In genomic region chr17:21532101-21532951, GRCm38 (mm10) we compare ENCODE assay signal across 8 mouse cellular contexts. TPM values are rescaled to one million over a fixed set of nuclear protein-coding genes. Genes with fewer than 3 reads are reported as not detected.
DNase-seq lines count a peak whose midpoint lies in the region; ATAC-seq and TF ChIP-seq lines count a peak whose summit lies in the region.

No protein-coding gene starts in this region.

- peaks cover 14% of the 10 kb centered on the region for H3K79me2 ChIP-seq in C2C12 (ENCODE audit: control insufficient read depth, insufficient read depth)

- H3ac ChIP-seq in C2C12 (ENCODE audit: control insufficient read depth, insufficient read length, low read depth): peak overlapping the region; percentile 88

- H3K27me3 ChIP-seq in C2C12 (ENCODE audit: control insufficient read depth, insufficient read depth, insufficient read length): no peaks in the 10 kb centered on the region
- no peaks in the 10 kb centered on the region for H3K27me3 ChIP-seq in forebrain, embryonic 10.5 days (ENCODE audit: poor library complexity, severe bottlenecking)
- no peaks in the 10 kb centered on the region for H3K27me3 ChIP-seq in heart, embryonic 14.5 days (ENCODE audit: control insufficient read depth, insufficient read depth, low read length)
- H3K27me3 ChIP-seq in liver, embryonic 12.5 days (replicated peaks): no peaks in the 10 kb centered on the region
- H3K27me3 ChIP-seq in splenic B cell, adult 2 months (ENCODE audit: control insufficient read depth, insufficient read depth, low read length, poor library complexity, severe bottlenecking): no peaks in the 10 kb centered on the region

- H3K79me3 ChIP-seq in C2C12 (ENCODE audit: low read depth): peaks cover 1% of the 10 kb centered on the region

- WGBS in forebrain, embryonic 10.5 days: under 1% methylated on average over 54 of the region's 54 CpGs
- under 1% methylated on average over 49 of the region's 54 CpGs for WGBS in heart, embryonic 14.5 days
- 2% methylated on average over 54 of the region's 54 CpGs for WGBS in liver, embryonic 12.5 days (ENCODE audit: insufficient replicate concordance)

- peak overlapping the region; percentile 65 for H3K27ac ChIP-seq in bone marrow macrophage, adult 2 months (ENCODE audit: insufficient read depth, low read depth, low read length)
- H3K27ac ChIP-seq in forebrain, embryonic 10.5 days: peak overlapping the region; percentile 97
- peak overlapping the region; percentile 93 to 96 for H3K27ac ChIP-seq in heart, embryonic 14.5 days (replicated peaks in 1 of 2; ENCODE audit: control insufficient read depth in 1 of 2, insufficient read depth in 1 of 2, low read depth in 2 of 2, low read length in 2 of 2)
- peak overlapping the region; percentile 81 for H3K27ac ChIP-seq in liver, embryonic 12.5 days

- peak; percentile 70 for DNase-seq in forebrain, embryonic 10.5 days (ENCODE audit: extremely low spot score, low spot score)
- DNase-seq in kidney, postnatal 10 days: peak; percentile 81
- peak; percentile 68 for DNase-seq in naive thymus-derived CD4-positive, alpha-beta T cell, adult 2 months (ENCODE audit: low read depth)
- peak; percentile 59 for DNase-seq in splenic B cell, adult 2 months (ENCODE audit: low read depth, low spot score)

- peak overlapping the region; percentile 39 for H3K4me3 ChIP-seq in C2C12 (ENCODE audit: insufficient read depth, poor library complexity, severe bottlenecking)
- H3K4me3 ChIP-seq in bone marrow macrophage, adult 2 months (ENCODE audit: insufficient read depth, low read length): peak overlapping the region; percentile 67
- peak overlapping the region; percentile 81 for H3K4me3 ChIP-seq in forebrain, embryonic 10.5 days
- peak overlapping the region; percentile 57 to 72 for H3K4me3 ChIP-seq in heart, embryonic 14.5 days (ENCODE audit: control insufficient read depth in 1 of 2, insufficient read depth in 1 of 2, low read depth in 1 of 2, low read length in 2 of 2)
- H3K4me3 ChIP-seq in liver, embryonic 12.5 days: peak overlapping the region; percentile 70

- H3K4me1 ChIP-seq in bone marrow macrophage, adult 2 months (ENCODE audit: control insufficient read depth, insufficient read depth, low read length): peaks cover 20% of the 10 kb centered on the region
- H3K4me1 ChIP-seq in forebrain, embryonic 10.5 days: peaks cover 34% of the 10 kb centered on the region
- H3K4me1 ChIP-seq in heart, embryonic 14.5 days (ENCODE audit: control insufficient read depth in 2 of 2, insufficient read depth in 2 of 2, low read length in 2 of 2): peaks cover 6 to 22% of the 10 kb centered on the region in 2 experiments
- H3K4me1 ChIP-seq in liver, embryonic 12.5 days: peaks cover 42% of the 10 kb centered on the region

- H3K36me3 ChIP-seq in C2C12 (ENCODE audit: control insufficient read depth, insufficient read depth): no peaks in the 10 kb centered on the region
- H3K36me3 ChIP-seq in forebrain, embryonic 10.5 days (replicated peaks): no peaks in the 10 kb centered on the region
- no peaks in the 10 kb centered on the region for H3K36me3 ChIP-seq in heart, embryonic 14.5 days (ENCODE audit: control insufficient read depth, insufficient read depth, low read length)
- no peaks in the 10 kb centered on the region for H3K36me3 ChIP-seq in liver, embryonic 12.5 days
- H3K36me3 ChIP-seq in splenic B cell, adult 2 months (ENCODE audit: control insufficient read depth, insufficient read depth, low read length, poor library complexity, severe bottlenecking): no peaks in the 10 kb centered on the region

- peak; percentile 82 for ATAC-seq in heart, embryonic 14.5 days (ENCODE audit: insufficient number of reproducible peaks, insufficient read depth, low FRiP score, low read depth)
- ATAC-seq in liver, embryonic 12.5 days: peak; percentile 65

- H3K4me2 ChIP-seq in heart, embryonic 14.5 days (ENCODE audit: low read length): peak overlapping the region; percentile 75
- H3K4me2 ChIP-seq in liver, embryonic 12.5 days: peak overlapping the region; percentile 92

- no peak for TF ChIP-seq CTCF in C2C12 (IDR thresholded peaks at IDR 0.05; ENCODE audit: control insufficient read depth, insufficient read depth, insufficient read length)
- no peak; the same call in 1 of the 2 replicates for TF ChIP-seq CTCF in bone marrow macrophage, adult 2 months (IDR thresholded peaks at IDR 0.05; ENCODE audit: low read depth, low read length)

- no peak for TF ChIP-seq POLR2A in bone marrow macrophage, adult 2 months (IDR thresholded peaks at IDR 0.05; ENCODE audit: borderline replicate concordance, low read depth, low read length)

- 0 out of 2 replicates have a peak, but pooled peaks cover 3% of the 10 kb centered on the region for H3K9me3 ChIP-seq in forebrain, embryonic 10.5 days
- no peaks in the 10 kb centered on the region for H3K9me3 ChIP-seq in heart, embryonic 14.5 days (ENCODE audit: control insufficient read depth, low read length)
- no peaks in the 10 kb centered on the region for H3K9me3 ChIP-seq in liver, embryonic 12.5 days (replicated peaks)

- peak overlapping the region; percentile 93 for H3K9ac ChIP-seq in heart, embryonic 14.5 days (ENCODE audit: low read length)
- peak overlapping the region; percentile 82 for H3K9ac ChIP-seq in liver, embryonic 12.5 days

TF ChIP-seq in C2C12, 6 proteins besides CTCF, POLR2A, EP300 and RAD21:
- TF ChIP-seq CEBPB (IDR thresholded peaks at IDR 0.05; ENCODE audit: low read depth): no peak
- no peak for TF ChIP-seq MYOG (IDR thresholded peaks at IDR 0.05; ENCODE audit: control insufficient read depth, extremely low read depth, insufficient read length)
- no peak for TF ChIP-seq MAX (IDR thresholded peaks at IDR 0.05)
- no peak for TF ChIP-seq MYOD1 (IDR thresholded peaks at IDR 0.05; ENCODE audit: control insufficient read depth, insufficient read length, low read depth)
- no peak for TF ChIP-seq FOSL1 (IDR thresholded peaks at IDR 0.05; ENCODE audit: insufficient read depth, low read length, poor library complexity, severe bottlenecking)
- TF ChIP-seq USF1 (IDR thresholded peaks at IDR 0.05; ENCODE audit: low read depth): no peak

RNA-seq across cellular contexts. Expression of gene Zfp52, which starts 3.0 kb away (rescaled TPM):
- polyA plus RNA-seq in C2C12 (2012; fragmentation: generic; extraction: Trizol): 2.8 TPM
- polyA plus RNA-seq in bone marrow macrophage, adult 2 months (2012; ENCODE audit: insufficient read depth, insufficient read length, missing spikeins): 26.4 and 29.3 TPM in 2 replicates
- polyA plus RNA-seq in forebrain, embryonic 10.5 days (2016; fragmentation: Nextera tagmentation; extraction: Ambion mirVana): 2.0 and 2.1 TPM in 2 replicates
- polyA plus RNA-seq in heart, embryonic 14.5 days (2014; fragmentation: Nextera tagmentation; extraction: Ambion mirVana): 3.8 and 4.0 TPM in 2 replicates
- polyA plus RNA-seq in liver, embryonic 12.5 days (2016; fragmentation: Nextera tagmentation; extraction: Ambion mirVana): 1.4 and 1.5 TPM in 2 replicates

RNA-seq across cellular contexts. Expression of gene Zfp948, which starts 34.5 kb away (rescaled TPM):
- polyA plus RNA-seq in C2C12 (2012; fragmentation: generic; extraction: Trizol): 2.3 TPM
- 9.3 and 9.7 TPM in 2 replicates for polyA plus RNA-seq in bone marrow macrophage, adult 2 months (2012; ENCODE audit: insufficient read depth, insufficient read length, missing spikeins)
- 13.9 and 14.5 TPM in 2 replicates for polyA plus RNA-seq in forebrain, embryonic 10.5 days (2016; fragmentation: Nextera tagmentation; extraction: Ambion mirVana)
- 14.7 and 14.8 TPM in 2 replicates for polyA plus RNA-seq in heart, embryonic 14.5 days (2014; fragmentation: Nextera tagmentation; extraction: Ambion mirVana)
- polyA plus RNA-seq in liver, embryonic 12.5 days (2016; fragmentation: Nextera tagmentation; extraction: Ambion mirVana): 7.5 TPM in 2 replicates

RNA-seq across cellular contexts. Expression of gene Zfp53, which starts 43.5 kb away (rescaled TPM):
- 2.0 TPM for polyA plus RNA-seq in C2C12 (2012; fragmentation: generic; extraction: Trizol)
- polyA plus RNA-seq in bone marrow macrophage, adult 2 months (2012; ENCODE audit: insufficient read depth, insufficient read length, missing spikeins): 13.5 and 13.8 TPM in 2 replicates
- 9.7 and 11.3 TPM in 2 replicates for polyA plus RNA-seq in forebrain, embryonic 10.5 days (2016; fragmentation: Nextera tagmentation; extraction: Ambion mirVana)
- polyA plus RNA-seq in heart, embryonic 14.5 days (2014; fragmentation: Nextera tagmentation; extraction: Ambion mirVana): 5.3 and 5.5 TPM in 2 replicates
- polyA plus RNA-seq in liver, embryonic 12.5 days (2016; fragmentation: Nextera tagmentation; extraction: Ambion mirVana): 4.1 TPM in 2 replicates

Comparison
In these comparisons a context has a peak if more than half of its experiments do, and no peak if none do; other contexts are left out.
1. Peak in every context shown above with its lines: DNase-seq, ATAC-seq, H3K4me3 ChIP-seq and H3K27ac ChIP-seq.